ENCODE assay signal across 10 mouse cellular contexts in genomic region chr15:27450689-27451088, GRCm38 (mm10).
"Had no signal": no experiment of that assay in that cellular context is flagged by ENCODE, and none has a peak within 500 bp of the region (broad histone marks: within the 10 kb centered on the region; RNA-seq: fewer than 3 reads in every experiment).

No protein-coding gene starts in this region.

- ATAC-seq: intestine, postnatal 0 days; liver, embryonic 12.5 days; midbrain, embryonic 15.5 days had no signal

- DNase-seq: kidney, adult 2 months; kidney, postnatal 25 days; liver; lung, adult 2 months; right cerebral cortex, adult 18-20 months; right cerebral cortex, postnatal 25 days; thymus, postnatal 25 days had no signal
